25 mouse cellular contexts compared by ENCODE assay signal in the genomic region with DNA sequence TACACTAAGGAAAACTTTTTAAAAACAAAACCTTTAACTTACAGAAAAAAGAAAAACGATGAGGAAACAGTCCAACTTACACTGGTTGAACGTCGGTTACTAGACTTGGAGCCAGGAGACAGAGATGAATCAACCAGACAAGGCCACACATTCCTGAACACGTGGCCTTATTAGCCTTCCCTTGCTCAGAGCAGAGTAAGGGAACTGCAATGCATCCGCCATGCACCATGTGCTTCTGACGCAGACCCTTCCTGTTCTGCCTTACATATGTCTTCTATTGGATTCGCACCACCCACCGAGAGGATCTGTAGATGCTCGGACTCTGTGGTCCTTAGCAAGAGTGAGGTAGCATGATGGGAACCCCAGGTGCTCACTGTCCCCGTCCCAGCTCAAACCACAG.
A peak's percentile ranks its signal among the peaks of the same experiment; 100 is the strongest.
DNase-seq lines count a peak whose midpoint lies in the region; ATAC-seq and TF ChIP-seq lines count a peak whose summit lies in the region.
"Had no signal": no experiment of that assay in that cellular context is flagged by ENCODE, and none has a peak within 500 bp of the region (broad histone marks: within the 10 kb centered on the region; RNA-seq: fewer than 3 reads in every experiment).

No protein-coding gene starts in this region.

- H3K9ac ChIP-seq in kidney, postnatal 0 days (ENCODE audit: low read depth, low read length), result no peak overlapping the region
- H3K9ac ChIP-seq: embryonic facial prominence, embryonic 12.5 days; heart, embryonic 15.5 days; hindbrain, embryonic 12.5 days; liver, embryonic 12.5 days; liver, postnatal 0 days had no signal

- TF ChIP-seq CTCF in kidney, postnatal 0 days (IDR thresholded peaks at IDR 0.05; ENCODE audit: low read depth), result no peak

- no peak for ATAC-seq in kidney, postnatal 0 days (replicated peaks; ENCODE audit: low FRiP score, low read depth)
- ATAC-seq: forebrain, embryonic 16.5 days; hindbrain, postnatal 0 days; intestine, embryonic 16.5 days; liver, embryonic 12.5 days; liver, postnatal 0 days had no signal

- intact Hi-C loops in left cerebral cortex, postnatal 14 days (cut with DNase I), result no loop called here

- H3K27me3 ChIP-seq in kidney, postnatal 0 days (ENCODE audit: insufficient read depth, low read length), result 0 out of 2 replicates have a peak, but pooled peaks cover 3% of the 10 kb centered on the region
- H3K27me3 ChIP-seq: embryonic facial prominence, embryonic 12.5 days; heart, embryonic 15.5 days; liver, embryonic 12.5 days; megakaryocyte, embryonic 14.5 days had no signal

- H3K9me3 ChIP-seq in kidney, postnatal 0 days (replicated peaks; ENCODE audit: low read length), result no peaks in the 10 kb centered on the region
- H3K9me3 ChIP-seq: embryonic facial prominence, embryonic 12.5 days; heart, embryonic 15.5 days; hindbrain, embryonic 12.5 days; liver, embryonic 12.5 days; megakaryocyte, embryonic 14.5 days had no signal

- peaks cover 20% of the 10 kb centered on the region for H3K4me1 ChIP-seq in kidney, postnatal 0 days (replicated peaks; ENCODE audit: insufficient read depth, low read length)
- H3K4me1 ChIP-seq: heart, embryonic 15.5 days; hindbrain, embryonic 12.5 days; liver, embryonic 12.5 days; megakaryocyte, embryonic 14.5 days had no signal

- DNase-seq in adrenal gland, postnatal 14 days, result peak; percentile 20
- DNase-seq in adrenal gland, adult 18-20 months (ENCODE audit: low spot score in 2 of 2), result no peak
- DNase-seq in kidney, postnatal 0 days (ENCODE audit: low spot score), result peak; percentile 27
- no peak for DNase-seq in kidney, postnatal 36 days
- peak; percentile 2 for DNase-seq in embryo, embryonic 9.5 days (ENCODE audit: extremely low spot score)
- no peak for DNase-seq in left cerebral cortex, postnatal 14 days (ENCODE audit: low spot score in 2 of 2)
- no peak for DNase-seq in lung, postnatal 14 days
- DNase-seq: cerebellum, adult 11-12 months; cerebellum, adult 9-11 months; gastrocnemius, adult 2 months; heart, postnatal 36 days; liver, postnatal 0 days; lung, postnatal 4 days; midbrain, embryonic 14.5 days; thymus, postnatal 4 days had no signal

- H3K4me3 ChIP-seq in kidney, postnatal 0 days (replicated peaks; ENCODE audit: low read depth, low read length), result no peak overlapping the region
- H3K4me3 ChIP-seq: embryonic facial prominence, embryonic 12.5 days; gastrocnemius, adult 2 months; heart, embryonic 15.5 days; hindbrain, embryonic 12.5 days; layer of hippocampus, adult 2 months; left cerebral cortex, adult 2 months; liver, embryonic 12.5 days; megakaryocyte, embryonic 14.5 days had no signal

- no peak overlapping the region for H3K4me2 ChIP-seq in kidney, postnatal 0 days (ENCODE audit: low read length)
- H3K4me2 ChIP-seq: embryonic facial prominence, embryonic 12.5 days; heart, embryonic 15.5 days; hindbrain, embryonic 12.5 days; liver, embryonic 12.5 days had no signal

- 61% methylated on average over 10 of the region's 10 CpGs for WGBS in kidney, postnatal 0 days

- H3K27ac ChIP-seq in kidney, postnatal 0 days, result no peak overlapping the region
- H3K27ac ChIP-seq: embryonic facial prominence, embryonic 12.5 days; gastrocnemius, adult 2 months; heart, embryonic 15.5 days; hindbrain, embryonic 12.5 days; hindbrain, postnatal 0 days; layer of hippocampus, adult 2 months; left cerebral cortex, adult 2 months; liver, embryonic 12.5 days had no signal

- H3K36me3 ChIP-seq in kidney, postnatal 0 days (ENCODE audit: insufficient read depth, low read length), result no peaks in the 10 kb centered on the region
- H3K36me3 ChIP-seq: embryonic facial prominence, embryonic 12.5 days; heart, embryonic 15.5 days; hindbrain, embryonic 12.5 days; liver, embryonic 12.5 days had no signal

Comparison
In these comparisons a context has a peak if more than half of its experiments do, and no peak if none do; other contexts are left out.
1. DNase-seq: peak in adrenal gland, postnatal 14 days (single experiment), kidney, postnatal 0 days (single experiment) and embryo, embryonic 9.5 days (single experiment); none in adrenal gland, adult 18-20 months (0 of 2), kidney, postnatal 36 days (0 of 2), left cerebral cortex, postnatal 14 days (0 of 2) and lung, postnatal 14 days (single experiment).